10 mouse cellular contexts compared by ENCODE assay signal in the genomic region with DNA sequence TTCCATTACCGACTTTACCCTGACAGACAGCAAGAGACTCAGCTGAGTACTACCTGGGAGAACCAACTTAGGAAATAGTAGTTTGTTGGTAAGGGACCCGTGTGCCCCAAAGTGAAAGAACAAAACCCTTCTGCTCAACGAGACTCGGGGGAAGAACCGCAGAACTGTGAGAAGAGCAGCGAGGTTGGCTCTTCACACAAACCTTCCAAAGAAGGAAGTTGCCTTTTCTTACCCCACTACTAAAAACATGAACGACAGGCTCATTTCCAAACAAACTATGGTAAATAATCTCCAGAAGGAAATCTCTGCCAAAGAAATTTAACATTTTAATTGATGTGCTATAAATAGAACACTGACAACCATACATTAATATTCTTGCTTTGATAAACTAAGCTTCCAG. TPM values are rescaled to one million over a fixed set of nuclear protein-coding genes. Genes with fewer than 3 reads are reported as not detected.
DNase-seq lines count a peak whose midpoint lies in the region; ATAC-seq and TF ChIP-seq lines count a peak whose summit lies in the region.
"Had no signal": no experiment of that assay in that cellular context is flagged by ENCODE, and none has a peak within 500 bp of the region (broad histone marks: within the 10 kb centered on the region; RNA-seq: fewer than 3 reads in every experiment).

No protein-coding gene starts in this region.

- WGBS in liver, embryonic 12.5 days (ENCODE audit: insufficient replicate concordance) = 41% methylated on average over 7 of the region's 7 CpGs
- WGBS in stomach, postnatal 0 days = 73% methylated on average over 7 of the region's 7 CpGs

- H3K36me3 ChIP-seq in testis, adult 2 months (ENCODE audit: control insufficient read depth, insufficient read depth, low read length) = no peaks in the 10 kb centered on the region
- H3K36me3 ChIP-seq in liver, embryonic 12.5 days = peaks cover 5% of the 10 kb centered on the region; the same call in 1 of the 2 replicates
- H3K36me3 ChIP-seq in stomach, postnatal 0 days (ENCODE audit: control insufficient read depth, insufficient read depth, low read length) = no peaks in the 10 kb centered on the region; the same call in 1 of the 2 replicates

- peak overlapping the region; percentile 95 for H3K4me2 ChIP-seq in liver, embryonic 12.5 days
- peak overlapping the region; percentile 98 for H3K4me2 ChIP-seq in stomach, postnatal 0 days (replicated peaks; ENCODE audit: low read depth)

- H3K9ac ChIP-seq in liver, embryonic 12.5 days = peak overlapping the region; percentile 88; the same call in 1 of the 2 replicates
- H3K9ac ChIP-seq in stomach, postnatal 0 days (ENCODE audit: low read length) = no peak overlapping the region; the same call in 1 of the 2 replicates

- H3K4me1 ChIP-seq in testis, adult 2 months (ENCODE audit: control insufficient read depth, insufficient read depth, low read length) = peaks cover 7% of the 10 kb centered on the region
- H3K4me1 ChIP-seq in liver, embryonic 12.5 days = peaks cover 28% of the 10 kb centered on the region
- no peaks in the 10 kb centered on the region for H3K4me1 ChIP-seq in stomach, postnatal 0 days (replicated peaks; ENCODE audit: control insufficient read depth, insufficient read depth)

- TF ChIP-seq CTCF in gastrocnemius, adult 2 months (IDR thresholded peaks at IDR 0.05) = no peak
- no peak for TF ChIP-seq CTCF in testis, adult 2 months (IDR thresholded peaks at IDR 0.05; ENCODE audit: control insufficient read depth, insufficient read depth, insufficient replicate concordance, low read depth, low read length)
- no peak for TF ChIP-seq CTCF in stomach, postnatal 0 days (IDR thresholded peaks at IDR 0.05; ENCODE audit: low read depth)

- intact Hi-C loops in gastrocnemius, adult 2 months (cut with DNase I) = loop anchor here (10.0 kb wide), 1 partner anchor 162 kb away; no protein-coding TSS in a partner anchor
- intact Hi-C loops in left cerebral cortex, postnatal 10 days (cut with DNase I) = no loop called here

- TF ChIP-seq POLR2A in testis, adult 2 months (IDR thresholded peaks at IDR 0.05; ENCODE audit: control insufficient read depth, low read depth, low read length) = no peak

- no peak for ATAC-seq in liver, embryonic 12.5 days
- ATAC-seq in stomach, postnatal 0 days (ENCODE audit: low FRiP score, low TSS enrichment) = no peak

- no peaks in the 10 kb centered on the region for H3K27me3 ChIP-seq in testis, adult 2 months (ENCODE audit: control insufficient read depth, insufficient read depth, low read length)
- peaks cover 8% of the 10 kb centered on the region; the same call in 1 of the 2 replicates for H3K27me3 ChIP-seq in liver, embryonic 12.5 days (replicated peaks)
- no peaks in the 10 kb centered on the region for H3K27me3 ChIP-seq in stomach, postnatal 0 days (ENCODE audit: control insufficient read depth, insufficient read depth, low read length)

- H3K4me3 ChIP-seq in gastrocnemius, adult 2 months = peak overlapping the region; percentile 90
- peak overlapping the region; percentile 56 for H3K4me3 ChIP-seq in testis, adult 2 months (ENCODE audit: control insufficient read depth, low read depth, low read length)
- H3K4me3 ChIP-seq in liver, embryonic 12.5 days = peak overlapping the region; percentile 97
- 0 out of 2 replicates have a peak overlapping the region, but pooled peaks have one; percentile 99 for H3K4me3 ChIP-seq in stomach, postnatal 0 days (ENCODE audit: low read depth, low read length)

- H3K9me3 ChIP-seq in liver, embryonic 12.5 days (replicated peaks) = no peaks in the 10 kb centered on the region
- H3K9me3 ChIP-seq in stomach, postnatal 0 days (ENCODE audit: control insufficient read depth, low read length) = no peaks in the 10 kb centered on the region

- TF ChIP-seq EP300 in stomach, postnatal 0 days (optimal IDR thresholded peaks at IDR 0.05) = no peak

- no peak for DNase-seq in gastrocnemius, adult 2 months
- DNase-seq in gastrocnemius, adult 8-10 months (ENCODE audit: low spot score in 2 of 2) = no peak
- DNase-seq in testis, postnatal 10 days (ENCODE audit: low spot score) = no peak
- DNase-seq in stomach, postnatal 0 days (ENCODE audit: low spot score) = no peak
- DNase-seq in Muller cell, postnatal 12 days (ENCODE audit: inconsistent ontology term) = no peak
- DNase-seq in left cerebral cortex, postnatal 10 days (ENCODE audit: extremely low spot score in 1 of 2, low spot score in 2 of 2) = no peak
- DNase-seq: adrenal gland, adult 8-10 months; lung, adult 2 months had no signal

- H3K27ac ChIP-seq in gastrocnemius, adult 2 months = no peak overlapping the region
- no peak overlapping the region for H3K27ac ChIP-seq in testis, adult 2 months (ENCODE audit: control insufficient read depth, insufficient read depth, low read depth, low read length)
- no peak overlapping the region for H3K27ac ChIP-seq in liver, embryonic 12.5 days
- H3K27ac ChIP-seq in stomach, postnatal 0 days (replicated peaks) = no peak overlapping the region

RNA-seq across cellular contexts. Expression of a gene that starts 1.4 kb away (rescaled TPM):
- total RNA-seq in gastrocnemius, adult 2 months (2021) = 10 to 100 TPM in 1 of 2 experiments, 1 to 10 TPM in 1; 9.1 to 11.0 TPM
- total RNA-seq in gastrocnemius, adult 8-10 months (2022) = 10 to 100 TPM in 1 of 4 experiments, 1 to 10 TPM in 3; 8.0 to 10.8 (median 9.0) TPM
- 22.6 and 22.9 TPM in 2 replicates for polyA plus RNA-seq in testis, adult 2 months (2012; rRNA removed)
- polyA plus RNA-seq in liver, embryonic 12.5 days (2016; fragmentation: Nextera tagmentation; extraction: Ambion mirVana) = 23.7 and 26.8 TPM in 2 replicates
- polyA plus RNA-seq in stomach, postnatal 0 days (2015; fragmentation: Nextera tagmentation; extraction: Ambion mirVana) = 21.4 and 22.2 TPM in 2 replicates
- 10 to 100 TPM; 16.5 to 20.7 TPM for total RNA-seq in left cerebral cortex, postnatal 10 days (2021)

RNA-seq across cellular contexts. Expression of a gene that starts 49.5 kb away (rescaled TPM):
- 100 to 1,000 TPM; 207 to 261 TPM for total RNA-seq in gastrocnemius, adult 2 months (2021)
- 100 to 1,000 TPM; 231 to 247 (median 235) TPM for total RNA-seq in gastrocnemius, adult 8-10 months (2022)
- 76.5 and 86.7 TPM in 2 replicates for polyA plus RNA-seq in testis, adult 2 months (2012; rRNA removed)
- 266 and 281 TPM in 2 replicates for polyA plus RNA-seq in liver, embryonic 12.5 days (2016; fragmentation: Nextera tagmentation; extraction: Ambion mirVana)
- polyA plus RNA-seq in stomach, postnatal 0 days (2015; fragmentation: Nextera tagmentation; extraction: Ambion mirVana) = 310 and 322 TPM in 2 replicates
- total RNA-seq in left cerebral cortex, postnatal 10 days (2021) = 100 to 1,000 TPM; 454 to 457 TPM

RNA-seq across cellular contexts. Expression of a gene that starts 51.2 kb away (rescaled TPM):
- 10 to 100 TPM; 86.4 to 98.1 TPM for total RNA-seq in gastrocnemius, adult 2 months (2021)
- total RNA-seq in gastrocnemius, adult 8-10 months (2022) = 10 to 100 TPM; 75.9 to 99.5 (median 81.1) TPM
- 16.6 and 23.1 TPM in 2 replicates for polyA plus RNA-seq in testis, adult 2 months (2012; rRNA removed)
- 28.2 and 28.5 TPM in 2 replicates for polyA plus RNA-seq in liver, embryonic 12.5 days (2016; fragmentation: Nextera tagmentation; extraction: Ambion mirVana)
- 21.5 and 22.7 TPM in 2 replicates for polyA plus RNA-seq in stomach, postnatal 0 days (2015; fragmentation: Nextera tagmentation; extraction: Ambion mirVana)
- total RNA-seq in left cerebral cortex, postnatal 10 days (2021) = 10 to 100 TPM; 81.2 to 81.7 TPM
